Mouse (Mus musculus) MEL (cell line): ENCODE data around the gene Ccdc91. TPM values are rescaled to one million over a fixed set of nuclear protein-coding genes. Genes with fewer than 3 reads are reported as not detected.

Experiments used
- DNase-seq: peaks from one replicate; pipeline ENCODE4 v3.0.0; 2011; ENCODE audit warnings: low read depth, low spot score
- H3K27ac ChIP-seq: 2 replicates; pipeline ENCODE4 v1.5.1; 2012; ENCODE audit warnings: low read depth, mild to moderate bottlenecking, control low read depth, low read length, moderate library complexity; ENCODE audit not compliant: control insufficient read depth
- H3K27me3 ChIP-seq, 2 experiments: fragments of 150-350 bp in 1 of 2; sonication (generic) in 1 of 2; 2 replicates each; pipeline ENCODE4 v1.6.1; 2012; ENCODE audit warnings: low read length in 2 of 2, mild to moderate bottlenecking in 2 of 2, improper control_type of control experiment in 1 of 2, moderate library complexity in 1 of 2; ENCODE audit not compliant: insufficient read depth in 2 of 2, control insufficient read depth in 1 of 2
- H3K36me3 ChIP-seq, 2 experiments: 2 replicates each; pipeline ENCODE4 v1.6.1; 2012 to 2014; ENCODE audit warnings: low read length in 2 of 2, improper control_type of control experiment in 1 of 2, inconsistent platforms in 1 of 2, mild to moderate bottlenecking in 1 of 2; ENCODE audit not compliant: insufficient read depth in 2 of 2, control insufficient read depth in 1 of 2
- H3K4me1 ChIP-seq, 2 experiments: fragments of 150-350 bp in 1 of 2; sonication (generic) in 1 of 2; 2 replicates each; pipeline ENCODE4 v1.6.1; 2012; ENCODE audit warnings: low read length in 2 of 2, improper control_type of control experiment in 1 of 2, mild to moderate bottlenecking in 1 of 2; ENCODE audit not compliant: insufficient read depth in 2 of 2, control insufficient read depth in 1 of 2
- H3K4me3 ChIP-seq, 2 experiments: fragments of 150-350 bp in 1 of 2; sonication (generic) in 1 of 2; 2 replicates each; pipeline ENCODE4 v1.5.1; 2012; ENCODE audit warnings: low read depth in 2 of 2, low read length in 2 of 2, mild to moderate bottlenecking in 2 of 2, moderate library complexity in 2 of 2, control low read depth in 1 of 2, improper control_type of control experiment in 1 of 2; ENCODE audit not compliant: control insufficient read depth in 1 of 2, insufficient read depth in 1 of 2
- H3K79me2 ChIP-seq: 2 replicates; pipeline ENCODE4 v1.6.1; 2012; ENCODE audit warnings: mild to moderate bottlenecking, low read length, moderate library complexity; ENCODE audit not compliant: control insufficient read depth, poor library complexity, insufficient read depth
- H3K9ac ChIP-seq: 2 replicates; pipeline ENCODE4 v1.6.1; 2012; ENCODE audit warnings: low read depth, mild to moderate bottlenecking, control low read depth, low read length, moderate library complexity; ENCODE audit not compliant: control insufficient read depth, poor library complexity, severe bottlenecking
- H3K9me3 ChIP-seq: fragments of 150-350 bp; sonication (generic); replicated peaks from 2 replicates; pipeline ENCODE4 v1.6.1; 2012; ENCODE audit warnings: mild to moderate bottlenecking, low read length, improper control_type of control experiment, moderate library complexity; ENCODE audit not compliant: insufficient read depth
- CHD1 ChIP-seq: IDR thresholded peaks from 2 replicates; pipeline ENCODE4 v1.6.1; 2012; ENCODE audit warnings: low read depth, mild to moderate bottlenecking, inconsistent platforms, low read length, improper control_type of control experiment
- ELF1 ChIP-seq: IDR thresholded peaks from 2 replicates; pipeline ENCODE4 v1.6.1; 2014; ENCODE audit warnings: low read depth, mild to moderate bottlenecking, inconsistent platforms, low read length, improper control_type of control experiment, moderate library complexity
- EP300 ChIP-seq, 2 experiments: IDR thresholded peaks; 2 replicates each; pipeline ENCODE4 v1.6.1; 2011; ENCODE audit warnings: improper control_type of control experiment in 2 of 2, low read length in 2 of 2, low read depth in 1 of 2, mild to moderate bottlenecking in 1 of 2
- MAFK ChIP-seq: IDR thresholded peaks from 2 replicates; pipeline ENCODE4 v1.6.1; 2011; ENCODE audit warnings: low read depth, mild to moderate bottlenecking, low read length, improper control_type of control experiment, borderline replicate concordance
- MAX ChIP-seq: IDR thresholded peaks from 2 replicates; pipeline ENCODE4 v1.6.1; 2011; ENCODE audit warnings: low read length, improper control_type of control experiment
- MAZ ChIP-seq: IDR thresholded peaks from 2 replicates; pipeline ENCODE4 v1.6.1; 2012; ENCODE audit warnings: low read depth, mild to moderate bottlenecking, inconsistent platforms, low read length, improper control_type of control experiment
- MXI1 ChIP-seq: IDR thresholded peaks from 2 replicates; pipeline ENCODE4 v1.6.1; 2011; ENCODE audit warnings: mild to moderate bottlenecking, low read depth, low read length, improper control_type of control experiment
- MYC ChIP-seq: IDR thresholded peaks from 2 replicates; pipeline ENCODE4 v1.6.1; 2011; ENCODE audit warnings: low read depth, mild to moderate bottlenecking, low read length, improper control_type of control experiment, moderate library complexity
- NELFE ChIP-seq: IDR thresholded peaks from 2 replicates; pipeline ENCODE4 v1.6.1; 2011; ENCODE audit warnings: low read depth, low read length, improper control_type of control experiment
- NRF1 ChIP-seq: IDR thresholded peaks from 2 replicates; pipeline ENCODE4 v1.6.1; 2014; ENCODE audit warnings: low read depth, mild to moderate bottlenecking, inconsistent platforms, low read length, improper control_type of control experiment, moderate library complexity; ENCODE audit not compliant: poor library complexity, insufficient read depth, severe bottlenecking
- POLR2AphosphoS2 ChIP-seq: IDR thresholded peaks from 2 replicates; pipeline ENCODE4 v1.6.1; 2011; ENCODE audit warnings: low read length, improper control_type of control experiment
- RAD21 ChIP-seq: IDR thresholded peaks from 2 replicates; pipeline ENCODE4 v1.6.1; 2011; ENCODE audit warnings: mild to moderate bottlenecking, low read depth, low read length, improper control_type of control experiment
- RCOR1 ChIP-seq: IDR thresholded peaks from 2 replicates; pipeline ENCODE4 v1.6.1; 2012; ENCODE audit warnings: low read depth, mild to moderate bottlenecking, inconsistent platforms, low read length, improper control_type of control experiment
- TBP ChIP-seq: IDR thresholded peaks from 2 replicates; pipeline ENCODE4 v1.8.0; 2011; ENCODE audit warnings: low read depth, low read length, improper control_type of control experiment
- TCF12 ChIP-seq: IDR thresholded peaks from 2 replicates; pipeline ENCODE4 v1.6.1; 2014; ENCODE audit warnings: low read depth, mild to moderate bottlenecking, inconsistent platforms, low read length, improper control_type of control experiment, moderate library complexity
- UBTF ChIP-seq: IDR thresholded peaks from 2 replicates; pipeline ENCODE4 v1.6.1; 2012; ENCODE audit warnings: low read depth, mild to moderate bottlenecking, inconsistent platforms, low read length, improper control_type of control experiment, moderate library complexity, borderline replicate concordance; ENCODE audit not compliant: insufficient read depth
- USF1 ChIP-seq: IDR thresholded peaks from 2 replicates; pipeline ENCODE4 v1.6.1; 2014; ENCODE audit warnings: low read depth, mild to moderate bottlenecking, inconsistent platforms, low read length, improper control_type of control experiment, moderate library complexity
- USF2 ChIP-seq, 2 experiments: IDR thresholded peaks; 2 replicates each; pipeline ENCODE4 v1.6.1; 2011 to 2012; ENCODE audit warnings: improper control_type of control experiment in 2 of 2, low read length in 2 of 2, borderline replicate concordance in 1 of 2, inconsistent platforms in 1 of 2, low read depth in 1 of 2, mild to moderate bottlenecking in 1 of 2; ENCODE audit not compliant: insufficient read depth in 1 of 2
- ZMIZ1 ChIP-seq: IDR thresholded peaks from 2 replicates; pipeline ENCODE4 v1.6.1; 2012; ENCODE audit warnings: low read depth, mild to moderate bottlenecking, inconsistent platforms, low read length, improper control_type of control experiment, moderate library complexity
- ZNF384 ChIP-seq: IDR thresholded peaks from 2 replicates; pipeline ENCODE4 v1.6.1; 2012; ENCODE audit warnings: low read depth, mild to moderate bottlenecking, inconsistent platforms, low read length, improper control_type of control experiment
- polyA plus RNA-seq, 2 experiments: library from polyadenylated mRNA; stranded (reverse) in 1 of 2; unstranded in 1 of 2; fragments of >175 nt in 1 of 2; fragments of >200 nt in 1 of 2; gene quantifications; 2 replicates each; pipeline versions ENCODE4 v1.2.1 to v1.2.4; 2012; ENCODE audit warnings: low replicate concordance in 2 of 2, low read depth in 1 of 2; ENCODE audit not compliant: insufficient read length in 2 of 2, insufficient read depth in 1 of 2, missing spikeins in 1 of 2
- total RNA-seq: library from RNA; depleted of rRNA; stranded (reverse); fragments of 300-350 nt; gene quantifications from 2 replicates; pipeline ENCODE4 v1.2.3, GENCODE M21; 2012

Gene Ccdc91
- total and polyA plus RNA-seq, 3 experiments: not detected

- Histone ChIP-seq H3K9ac (no peak overlapping the region), H3K36me3 (no peaks in the 10 kb centered on the region), H3K27ac (no peak overlapping the region), H3K79me2 (no peaks in the 10 kb centered on the region), H3K27me3 (no peaks in the 10 kb centered on the region), H3K4me3 (no peak overlapping the region), H3K4me1 (no peaks in the 10 kb centered on the region), H3K9me3 (no peaks in the 10 kb centered on the region)
- TF ChIP-seq UBTF (no peak), RCOR1 (no peak), MYC (no peak), MAZ (no peak), NRF1 (no peak), USF2 (IDR thresholded peaks at IDR 0.05; ENCODE audit: borderline replicate concordance in 1 of 2, insufficient read depth in 1 of 2, low read depth in 1 of 2, low read length in 2 of 2) (no peak), ZMIZ1 (no peak), ZNF384 (no peak), ELF1 (no peak), TBP (no peak), TCF12 (no peak), MXI1 (no peak), MAFK (no peak), POLR2AphosphoS2 (no peak)
- DNase-seq: no peak
These were observed 14.5 kb downstream of the Ccdc91 start for GRCm38 (mm10) chr6:147490120-147490519.

GRCm38 (mm10) chr6:147492551-147492950 lies 16.9 kb downstream of the Ccdc91 start:
- no peak overlapping the region for H3K4me3 ChIP-seq
- TF ChIP-seq RCOR1: no peak
- TF ChIP-seq ELF1: no peak
- TF ChIP-seq CHD1: no peak
- TF ChIP-seq NELFE: no peak
- TF ChIP-seq MAX: no peak
- TF ChIP-seq MYC: no peak
- TF ChIP-seq EP300 (IDR thresholded peaks at IDR 0.05; ENCODE audit: low read depth in 1 of 2, low read length in 2 of 2): no peak
- no peak for TF ChIP-seq USF1
- no peak for TF ChIP-seq RAD21
- TF ChIP-seq POLR2AphosphoS2: no peak
- no peak for TF ChIP-seq ZMIZ1
- no peaks in the 10 kb centered on the region for H3K79me2 ChIP-seq
- H3K4me1 ChIP-seq: no peaks in the 10 kb centered on the region
- H3K9ac ChIP-seq: no peak overlapping the region
- H3K27ac ChIP-seq: no peak overlapping the region
- no peaks in the 10 kb centered on the region for H3K9me3 ChIP-seq
- no peak for DNase-seq
- no peaks in the 10 kb centered on the region for H3K27me3 ChIP-seq
- no peaks in the 10 kb centered on the region for H3K36me3 ChIP-seq
